Mouse (Mus musculus) embryonic facial prominence, embryonic 14.5 days (tissue): ENCODE results near the gene Rab31. TPM values are rescaled to one million over a fixed set of nuclear protein-coding genes. Genes with fewer than 3 reads are reported as not detected.
A peak's percentile ranks its signal among the peaks of the same experiment; 100 is the strongest.

Experiments used
- ATAC-seq: fragments of 200-750 bp; cut with Nextera tagmentation; 2 replicates; pipeline ENCODE4 v1.8.0; 2017; ENCODE audit warnings: low read depth, moderate number of reproducible peaks, moderate TSS enrichment
- DNase-seq: peaks from one replicate; pipeline ENCODE4 v3.0.0-alpha.2; 2015; ENCODE audit warnings: low spot score
- H3K27ac ChIP-seq: fragments of 300-500 bp; sonication (generic); replicated peaks from 2 replicates; pipeline ENCODE4 v1.5.1; 2014; ENCODE audit warnings: low read depth, mild to moderate bottlenecking, low read length, moderate library complexity
- H3K27me3 ChIP-seq: fragments of 300-500 bp; sonication (generic); replicated peaks from 2 replicates; pipeline ENCODE4 v1.6.1; 2014; ENCODE audit warnings: low read length; ENCODE audit not compliant: control insufficient read depth, insufficient read depth
- H3K36me3 ChIP-seq: fragments of 300-500 bp; sonication (generic); 2 replicates; pipeline ENCODE4 v1.6.1; 2014; ENCODE audit warnings: low read length, mixed read lengths; ENCODE audit not compliant: control insufficient read depth, insufficient read depth
- H3K4me1 ChIP-seq: fragments of 300-500 bp; sonication (generic); 2 replicates; pipeline ENCODE4 v1.6.1; 2014; ENCODE audit warnings: antibody characterized with exemption, low read length; ENCODE audit not compliant: control insufficient read depth, insufficient read depth
- H3K4me2 ChIP-seq: fragments of 300-500 bp; sonication (generic); 2 replicates; pipeline ENCODE4 v1.6.1; 2014; ENCODE audit warnings: low read depth, mild to moderate bottlenecking, low read length, moderate library complexity, mixed read lengths
- H3K4me3 ChIP-seq: fragments of 300-500 bp; sonication (generic); 2 replicates; pipeline ENCODE4 v1.5.1; 2014; ENCODE audit warnings: low read depth, mild to moderate bottlenecking, low read length
- H3K9ac ChIP-seq: fragments of 300-500 bp; sonication (generic); 2 replicates; pipeline ENCODE4 v1.6.1; 2014; ENCODE audit warnings: low read depth, mild to moderate bottlenecking, low read length, moderate library complexity, mixed read lengths
- H3K9me3 ChIP-seq: fragments of 300-500 bp; sonication (generic); 2 replicates; pipeline ENCODE4 v1.6.1; 2016; ENCODE audit warnings: low read length; ENCODE audit not compliant: control insufficient read depth
- WGBS: fragments of 180-500 bp; shearing (Covaris S2); extraction: QIAGEN DNeasy Blood & Tissue Kit; methylation state at CpG from one replicate; pipeline ENCODE4 v1.1.7; 2014; 5-methylcytosine and 5-hydroxymethylcytosine counted together
- polyA plus RNA-seq: library from polyadenylated mRNA; unstranded; fragments of >200 nt; fragmentation: Nextera tagmentation; extraction: Ambion mirVana; gene quantifications from 2 replicates; pipeline ENCODE4 v1.2.1, GENCODE M21; 2014

Rab31 gene
- polyA plus RNA-seq, 1 experiment from 2014 or later = 57.6 TPM

DNA sequence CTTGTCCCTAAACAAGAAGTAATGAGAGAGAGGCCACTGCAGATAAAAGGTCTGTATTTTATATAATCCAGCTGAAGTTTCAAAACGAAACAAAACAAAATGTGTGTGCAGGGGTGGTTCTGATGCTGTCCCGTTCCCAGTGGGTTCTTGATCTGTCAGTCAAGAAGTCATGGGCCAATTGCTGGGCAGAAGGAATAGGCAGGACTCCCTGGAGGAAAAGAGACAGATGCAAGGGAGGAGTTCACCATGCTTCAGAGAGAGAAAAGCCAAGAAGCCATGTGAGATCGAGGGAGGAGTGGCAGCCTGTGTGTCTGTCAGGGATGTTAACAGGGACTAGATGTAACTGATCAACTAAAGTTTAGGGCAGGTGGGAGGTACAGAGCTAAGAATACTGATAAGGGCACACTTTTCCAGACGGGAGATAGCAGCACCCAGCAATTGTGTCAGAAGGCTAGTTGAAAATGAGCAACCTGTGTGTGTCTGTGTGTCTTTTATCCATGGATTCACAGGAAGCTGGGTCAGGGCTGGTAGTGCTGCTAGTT, 54.8 kb downstream of the Rab31 start:
- Histone ChIP-seq H3K27ac (no peak overlapping the region), H3K36me3 (peaks cover 14% of the 10 kb centered on the region; the same call in 1 of the 2 replicates), H3K4me3 (no peak overlapping the region), H3K4me2 (no peak overlapping the region), H3K4me1 (no peaks in the 10 kb centered on the region), H3K9me3 (no peaks in the 10 kb centered on the region), H3K27me3 (no peaks in the 10 kb centered on the region), H3K9ac (no peak overlapping the region)
- no peak for ATAC-seq
- WGBS = 81% methylated on average over 4 of the region's 4 CpGs
- DNase-seq = no peak

DNA sequence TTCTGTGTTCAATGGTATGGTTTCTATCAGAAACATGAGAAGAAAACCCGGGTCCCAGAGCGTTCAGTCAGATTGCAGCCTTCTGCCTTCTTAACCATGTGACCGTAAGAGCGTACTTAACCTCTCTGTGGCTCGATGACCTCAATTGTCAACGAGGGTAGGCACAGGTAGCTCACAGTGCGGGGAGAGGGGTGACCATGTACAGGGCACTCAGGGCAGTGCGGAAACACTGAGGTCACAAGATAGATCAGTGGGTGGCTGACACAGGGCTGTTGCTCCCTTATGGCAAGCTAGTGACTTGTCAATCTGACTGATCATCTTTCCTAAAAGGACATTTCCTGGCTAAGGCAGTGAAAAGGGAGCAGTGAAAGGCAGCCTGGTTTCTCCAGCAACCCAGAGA, 58.5 kb downstream of the Rab31 start:
- no peak overlapping the region for H3K27ac ChIP-seq
- ATAC-seq (no peak), DNase-seq (no peak)
- H3K27me3 ChIP-seq = no peaks in the 10 kb centered on the region
- H3K4me1 ChIP-seq = no peaks in the 10 kb centered on the region
- no peak overlapping the region for H3K4me3 ChIP-seq
- 70% methylated on average over 8 of the region's 8 CpGs for WGBS
- H3K9me3 ChIP-seq = peaks cover 13% of the 10 kb centered on the region
- H3K36me3 ChIP-seq = peaks cover 22% of the 10 kb centered on the region
- H3K4me2 ChIP-seq = no peak overlapping the region
- no peak overlapping the region for H3K9ac ChIP-seq

DNA sequence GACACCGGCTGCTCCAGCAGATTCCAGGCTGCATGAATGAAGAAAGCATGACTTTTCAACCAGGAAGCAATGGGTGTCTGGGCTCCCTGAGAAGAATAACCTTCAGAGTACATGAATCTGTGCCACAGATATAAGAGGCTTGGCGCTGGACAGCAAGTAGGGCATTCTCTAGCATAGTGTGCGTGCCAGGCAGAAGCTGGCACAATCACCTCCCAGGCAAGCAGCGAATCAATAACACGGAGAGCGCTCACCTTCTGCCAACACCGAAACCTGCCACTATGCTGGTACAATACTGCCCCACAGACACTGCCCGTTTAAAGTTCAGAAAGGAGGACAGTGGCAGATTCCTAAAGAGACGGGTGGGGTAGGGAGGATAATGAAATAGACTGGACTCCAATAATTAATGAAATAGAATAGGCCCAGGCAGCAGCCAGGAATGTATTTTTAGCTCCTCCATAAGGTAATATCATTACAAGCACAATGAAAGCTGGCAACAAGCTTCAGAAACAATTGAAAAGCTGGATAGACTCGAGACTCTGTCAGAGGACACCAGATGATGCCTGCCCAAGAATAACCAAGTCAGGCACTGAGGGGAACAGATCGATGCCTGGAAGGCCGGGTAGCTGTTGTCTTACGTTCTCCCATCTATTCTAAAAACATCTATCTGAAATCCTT, 59.6 kb downstream of the Rab31 start:
- Histone ChIP-seq H3K27me3 (no peaks in the 10 kb centered on the region), H3K4me3 (no peak overlapping the region), H3K27ac (no peak overlapping the region), H3K4me1 (no peaks in the 10 kb centered on the region), H3K4me2 (no peak overlapping the region), H3K9me3 (peaks cover 13% of the 10 kb centered on the region), H3K9ac (no peak overlapping the region), H3K36me3 (peaks cover 19% of the 10 kb centered on the region)
- ATAC-seq (no peak), DNase-seq (no peak)
- 93% methylated on average over 13 of the region's 13 CpGs for WGBS

DNA sequence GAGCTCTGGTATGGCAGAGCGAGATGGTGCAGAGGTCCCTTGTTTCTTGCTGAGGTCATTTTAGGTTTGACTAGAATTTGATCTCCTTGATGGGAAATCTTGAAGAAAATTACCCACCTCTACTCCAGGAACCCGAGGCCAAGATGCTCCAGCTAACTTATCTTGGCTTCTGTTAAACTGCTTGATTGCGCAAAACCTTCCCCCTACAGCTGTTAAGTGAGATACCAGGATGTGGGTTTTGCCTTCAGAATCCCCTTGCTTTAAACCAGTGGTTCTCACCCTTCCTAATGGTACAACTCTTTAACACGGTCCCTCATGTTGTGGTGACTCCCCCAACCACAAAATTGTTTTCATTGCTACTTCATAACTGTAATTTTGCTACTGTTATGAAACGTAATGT, 60.8 kb downstream of the Rab31 start:
- 94% methylated on average over 5 of the region's 5 CpGs for WGBS
- H3K4me2 ChIP-seq = no peak overlapping the region
- H3K4me1 ChIP-seq = no peaks in the 10 kb centered on the region
- no peaks in the 10 kb centered on the region for H3K27me3 ChIP-seq
- H3K4me3 ChIP-seq = no peak overlapping the region
- H3K9ac ChIP-seq = no peak overlapping the region
- no peak for DNase-seq
- no peak for ATAC-seq
- peaks cover 19% of the 10 kb centered on the region for H3K36me3 ChIP-seq
- H3K27ac ChIP-seq = no peak overlapping the region
- H3K9me3 ChIP-seq = peaks cover 13% of the 10 kb centered on the region

DNA sequence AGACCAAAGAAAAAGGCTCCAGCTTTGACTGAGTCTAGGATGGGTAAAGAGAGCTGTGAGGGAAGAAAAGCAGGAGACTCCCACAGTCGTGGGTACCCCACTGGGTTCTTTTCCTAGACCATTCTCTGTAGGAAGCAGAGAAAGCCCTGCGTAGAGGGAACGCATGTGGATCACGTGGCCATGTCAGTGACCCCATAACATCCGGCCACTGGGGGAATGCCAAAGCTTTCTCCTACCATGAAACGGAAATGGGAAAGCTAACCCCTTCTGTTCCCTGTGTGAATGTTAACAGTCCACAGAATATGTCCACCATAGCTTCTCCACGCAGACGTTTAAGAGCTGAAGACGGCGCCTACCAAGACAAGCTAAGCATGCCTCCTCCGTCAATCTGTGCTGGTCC, 62.0 kb downstream of the Rab31 start:
- H3K4me1 ChIP-seq = no peaks in the 10 kb centered on the region
- no peak overlapping the region for H3K4me3 ChIP-seq
- no peak for DNase-seq
- H3K9ac ChIP-seq = no peak overlapping the region
- no peak for ATAC-seq
- no peaks in the 10 kb centered on the region for H3K27me3 ChIP-seq
- H3K9me3 ChIP-seq = peaks cover 13% of the 10 kb centered on the region
- no peak overlapping the region for H3K27ac ChIP-seq
- no peak overlapping the region for H3K4me2 ChIP-seq
- H3K36me3 ChIP-seq = peaks cover 19% of the 10 kb centered on the region
- 84% methylated on average over 11 of the region's 11 CpGs for WGBS

DNA sequence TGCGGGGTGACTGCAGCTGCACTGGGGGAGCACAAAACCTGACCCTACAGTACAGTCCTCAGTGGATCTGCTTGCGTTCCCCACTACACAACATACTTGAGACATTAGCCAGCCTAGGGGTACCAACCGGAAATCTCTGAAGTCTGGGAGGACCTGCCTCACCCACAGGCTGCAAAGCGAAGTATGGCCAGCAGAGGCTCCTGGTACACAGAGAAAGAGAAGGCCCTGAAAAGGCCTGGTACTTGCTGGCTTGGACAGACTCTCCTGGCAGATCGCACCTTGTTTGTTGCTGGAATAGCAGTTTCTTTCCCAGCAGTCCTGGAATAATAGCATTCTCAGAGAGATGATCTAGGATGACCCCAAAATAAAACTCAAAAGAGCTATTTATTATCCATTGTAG, 66.3 kb downstream of the Rab31 start:
- WGBS = 77% methylated on average over 5 of the region's 5 CpGs
- Histone ChIP-seq H3K27ac (no peak overlapping the region), H3K9me3 (no peaks in the 10 kb centered on the region), H3K27me3 (no peaks in the 10 kb centered on the region), H3K4me2 (no peak overlapping the region), H3K36me3 (peaks cover 4% of the 10 kb centered on the region), H3K4me3 (no peak overlapping the region), H3K9ac (no peak overlapping the region), H3K4me1 (0 out of 2 replicates have a peak, but pooled peaks cover 11% of the 10 kb centered on the region)
- DNase-seq (peak; percentile 48), ATAC-seq (no peak)

DNA sequence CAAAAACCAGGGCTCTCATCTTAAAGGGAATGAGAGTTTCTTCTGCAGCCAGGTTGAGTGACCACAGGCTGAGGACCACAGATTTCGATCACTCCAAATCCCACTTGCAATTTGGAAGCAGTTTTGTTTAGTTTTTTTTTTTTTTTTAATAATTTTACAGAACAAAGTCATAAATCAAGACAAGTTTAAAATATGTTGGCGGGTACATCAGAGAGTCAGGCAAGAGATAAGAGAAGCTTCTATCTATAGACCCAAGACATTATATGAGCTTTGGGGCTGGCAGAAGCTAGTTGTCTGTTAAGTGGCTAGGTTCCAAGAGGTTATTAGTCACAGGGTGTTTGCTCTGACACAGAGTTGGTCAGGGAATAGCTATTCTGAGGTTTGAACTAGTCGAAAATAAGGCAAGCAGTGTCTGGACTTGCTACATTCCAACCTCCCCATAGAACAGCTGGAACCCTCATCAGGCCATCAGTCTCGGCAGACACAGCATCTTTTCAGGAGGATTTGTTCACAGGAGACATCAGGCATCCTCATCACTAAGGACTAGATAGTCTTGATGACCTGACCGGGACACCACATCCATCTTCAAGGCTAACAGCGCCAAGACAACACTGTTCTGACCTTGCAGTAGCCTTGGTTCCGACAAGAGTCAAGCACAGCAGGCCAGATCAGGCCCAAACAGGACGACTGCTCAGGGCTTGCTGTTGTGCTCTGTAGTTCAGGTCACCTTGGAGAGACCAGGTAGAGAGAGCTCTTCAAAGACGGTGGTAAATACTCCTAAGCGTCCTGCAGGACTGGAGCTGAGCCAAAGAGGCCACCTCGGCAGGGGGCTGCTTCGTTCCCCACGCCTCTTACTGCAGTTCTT, 68.8 kb downstream of the Rab31 start:
- Histone ChIP-seq H3K9ac (no peak overlapping the region), H3K9me3 (no peaks in the 10 kb centered on the region), H3K4me2 (no peak overlapping the region), H3K36me3 (no peaks in the 10 kb centered on the region), H3K4me1 (peaks cover 22% of the 10 kb centered on the region), H3K27ac (no peak overlapping the region), H3K27me3 (no peaks in the 10 kb centered on the region), H3K4me3 (no peak overlapping the region)
- 73% methylated on average over 13 of the region's 13 CpGs for WGBS
- ATAC-seq (no peak), DNase-seq (no peak)

DNA sequence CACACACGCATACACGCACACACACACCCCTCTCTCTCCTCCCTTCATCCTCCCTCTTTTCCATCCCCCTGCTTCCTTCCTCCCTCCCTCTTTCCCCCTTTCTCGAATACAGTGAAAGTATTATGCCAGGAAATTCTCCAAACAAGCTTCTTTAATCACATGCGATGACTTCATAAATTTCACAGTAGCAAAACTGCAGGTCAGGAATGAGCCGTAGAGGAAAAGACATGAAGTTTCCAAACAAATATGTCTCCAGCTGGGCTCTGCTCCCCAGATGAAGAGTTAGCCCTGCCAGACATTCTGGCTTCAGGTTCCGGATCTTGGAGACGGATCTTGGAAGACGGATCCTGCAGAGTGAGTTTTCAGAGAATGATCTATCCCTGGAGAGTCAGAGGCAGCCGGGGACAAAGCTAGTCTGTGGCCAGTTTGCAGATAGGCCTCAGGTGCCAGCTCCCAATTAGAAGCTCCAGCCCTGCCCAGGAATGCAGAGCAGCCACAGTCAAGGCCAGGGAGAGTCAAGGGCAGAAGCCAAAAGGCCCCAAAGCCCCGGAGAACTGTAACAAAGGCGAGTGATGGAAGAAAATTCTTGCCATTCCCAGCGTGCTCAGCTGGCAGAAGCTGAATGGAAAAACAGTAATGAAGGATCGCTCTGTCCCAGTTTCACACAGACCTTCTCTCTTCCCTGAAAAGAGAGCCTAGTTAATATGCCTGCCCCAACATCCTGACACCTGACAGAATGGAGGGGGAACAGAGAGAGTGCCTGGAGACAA, 70.6 kb downstream of the Rab31 start:
- peak overlapping the region; percentile 83 for H3K27ac ChIP-seq
- peak; percentile 75 for ATAC-seq
- peak; percentile 93 for DNase-seq
- H3K4me3 ChIP-seq = no peak overlapping the region
- H3K9me3 ChIP-seq = no peaks in the 10 kb centered on the region
- no peaks in the 10 kb centered on the region for H3K27me3 ChIP-seq
- no peak overlapping the region for H3K9ac ChIP-seq
- peaks cover 22% of the 10 kb centered on the region for H3K4me1 ChIP-seq
- peak overlapping the region; percentile 5; the same call in 1 of the 2 replicates for H3K4me2 ChIP-seq
- H3K36me3 ChIP-seq = 0 out of 2 replicates have a peak, but pooled peaks cover 4% of the 10 kb centered on the region
- WGBS = 32% methylated on average over 13 of the region's 13 CpGs
